ENCODE assay signal across 8 mouse cellular contexts in the genomic region with DNA sequence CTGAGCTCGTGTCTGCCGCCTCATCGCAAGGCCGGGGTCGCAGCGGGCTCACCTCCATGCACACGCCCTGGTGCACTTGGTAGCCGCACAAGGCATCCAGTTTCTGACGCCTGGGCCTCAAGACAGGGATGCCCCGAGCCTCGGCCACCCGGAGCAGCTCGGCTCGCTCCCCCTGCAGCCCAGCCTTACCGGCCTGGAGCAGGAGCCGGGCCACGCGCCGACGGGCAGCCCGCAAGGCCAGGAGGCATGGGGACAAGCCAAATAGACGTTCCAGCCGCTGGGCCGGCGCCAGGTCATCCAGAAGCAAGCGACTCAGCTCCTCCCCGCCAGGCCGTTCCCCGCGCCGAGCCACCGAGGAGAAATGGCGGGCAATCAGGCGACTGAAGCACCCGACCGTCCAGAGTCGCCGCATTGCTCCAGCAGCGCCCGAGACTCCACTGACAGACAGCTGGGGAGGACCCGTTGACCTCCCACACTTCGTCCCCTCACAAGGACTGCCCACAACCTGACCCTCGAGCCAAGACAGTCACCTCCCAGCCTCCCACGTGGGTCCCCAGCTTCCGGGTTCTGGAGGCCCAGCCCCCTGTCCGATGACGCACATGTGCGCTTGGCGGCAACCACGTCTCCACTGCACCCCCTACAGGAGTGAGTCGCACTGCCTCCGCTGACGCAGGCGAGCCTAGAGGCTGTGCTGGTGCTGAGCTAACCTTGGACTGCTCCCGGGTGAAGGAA. TPM values are rescaled to one million over a fixed set of nuclear protein-coding genes. Genes with fewer than 3 reads are reported as not detected.
DNase-seq lines count a peak whose midpoint lies in the region; ATAC-seq lines count a peak whose summit lies in the region.

Gene Mrm1 (minus strand): TSS at position 555 of the 732 bp plus-strand sequence.

- H3K27me3 ChIP-seq in hindbrain, embryonic 16.5 days (replicated peaks; ENCODE audit: control insufficient read depth, insufficient read depth, low read length), result no peaks in the 10 kb centered on the region

- H3K4me2 ChIP-seq in hindbrain, embryonic 16.5 days (ENCODE audit: low read length), result peak within 1 kb of the TSS; percentile 92

- H3K79me2 ChIP-seq in macrophage (ENCODE audit: inconsistent target), result no peaks in the 10 kb centered on the region

- peaks cover 4% of the 10 kb centered on the region; the same call in 1 of the 2 replicates for H3K4me1 ChIP-seq in hindbrain, embryonic 16.5 days (ENCODE audit: control insufficient read depth, insufficient read depth, low read depth, low read length)

- peak within 1 kb of the TSS; percentile 76 for H3K27ac ChIP-seq in hindbrain, embryonic 16.5 days (ENCODE audit: low read depth, low read length)
- peak within 1 kb of the TSS; percentile 57 for H3K27ac ChIP-seq in macrophage

- H3K9me3 ChIP-seq in hindbrain, embryonic 16.5 days (ENCODE audit: control insufficient read depth, low read length), result no peaks in the 10 kb centered on the region

- WGBS in hindbrain, embryonic 16.5 days, result 0% methylated on average over 51 of the region's 55 CpGs
- WGBS in macrophage (ENCODE audit: missing documents), result under 1% methylated on average over 55 of the region's 55 CpGs

- peak within 1 kb of the TSS; percentile 72 for H3K4me3 ChIP-seq in hindbrain, embryonic 16.5 days (ENCODE audit: low read length)
- H3K4me3 ChIP-seq in macrophage (ENCODE audit: inconsistent target), result peak within 1 kb of the TSS; percentile 78

- peak within 1 kb of the TSS; percentile 84 for H3K9ac ChIP-seq in hindbrain, embryonic 16.5 days (ENCODE audit: low read depth, low read length)

- DNase-seq in WW6 (ENCODE audit: low read depth, low spot score), result peak; percentile 96
- DNase-seq in cerebellum, postnatal 4 days (ENCODE audit: low spot score in 2 of 2), result peak; percentile 82 to 92
- peak; percentile 97 for DNase-seq in gastrocnemius, adult 18-20 months (ENCODE audit: low spot score)
- DNase-seq in left cerebral cortex, adult 18-20 months (ENCODE audit: low spot score in 2 of 2), result peak; percentile 94 to 96
- DNase-seq in right cerebral cortex, adult 18-20 months, result peak; percentile 95
- DNase-seq in urinary bladder, postnatal 10 days (ENCODE audit: low spot score), result peak; percentile 79

- ATAC-seq in hindbrain, embryonic 16.5 days, result peak; percentile 85

- H3K36me3 ChIP-seq in hindbrain, embryonic 16.5 days (ENCODE audit: control insufficient read depth, insufficient read depth, low read length), result no peaks in the 10 kb centered on the region
- H3K36me3 ChIP-seq in macrophage (ENCODE audit: inconsistent target), result no peaks in the 10 kb centered on the region; the same call in 1 of the 2 replicates

RNA-seq across cellular contexts. Expression of gene Mrm1, which starts in this region (rescaled TPM):
- total RNA-seq in gastrocnemius, adult 18-20 months (2021), result 1 to 10 TPM; 4.7 to 6.2 TPM
- polyA plus RNA-seq in hindbrain, embryonic 16.5 days (2015; fragmentation: Nextera tagmentation; extraction: Ambion mirVana), result 18.9 and 26.0 TPM in 2 replicates
- total RNA-seq in left cerebral cortex, adult 18-20 months (2021), result 10 to 100 TPM; 17.4 to 17.5 TPM
- total RNA-seq in macrophage (2018; cell fraction: chromatin; rRNA removed), result 10 to 100 TPM in 15 of 26 experiments, 1 to 10 TPM in 11; 3.0 to 48.1 (median 11.1) TPM
- total RNA-seq in macrophage (2018; cell fraction: cytosol; rRNA removed), result 10 to 100 TPM in 9 of 26 experiments, 1 to 10 TPM in 17; 2.1 to 20.8 (median 8.9) TPM
- total RNA-seq in macrophage (2018; cell fraction: nucleus; rRNA removed), result 10 to 100 TPM in 11 of 26 experiments, 1 to 10 TPM in 15; 3.0 to 34.8 (median 8.7) TPM
- polyA plus RNA-seq in macrophage (2018), result 5.6 to 15.4 TPM (median 9.1 TPM) in 3 replicates

Comparison
In these comparisons a context has a peak if more than half of its experiments do, and no peak if none do; other contexts are left out.
1. Peak in every context shown above with its lines: DNase-seq, ATAC-seq, H3K4me3 ChIP-seq and H3K27ac ChIP-seq.